Mouse (Mus musculus) MEL (cell line): Measurements from ENCODE around the gene Enc1.

Experiments
- CHD2 ChIP-seq: IDR thresholded peaks from 2 replicates; pipeline ENCODE4 v1.6.1; 2011; ENCODE audit warnings: low read length, improper control_type of control experiment
- CTCF ChIP-seq, 3 experiments: IDR thresholded peaks in 2 of 3; conservative IDR thresholded peaks in 1 of 3; 2 replicates each; pipeline ENCODE4 v1.5.1; 2011 to 2012; ENCODE audit warnings: low read length in 3 of 3, low read depth in 2 of 3, mild to moderate bottlenecking in 2 of 3, improper control_type of control experiment in 1 of 3, inconsistent platforms in 1 of 3, mixed read lengths in 1 of 3, moderate library complexity in 1 of 3; ENCODE audit not compliant: control insufficient read depth in 1 of 3, insufficient read depth in 1 of 3, poor library complexity in 1 of 3, severe bottlenecking in 1 of 3
- EP300 ChIP-seq, 2 experiments: IDR thresholded peaks; 2 replicates each; pipeline ENCODE4 v1.6.1; 2011; ENCODE audit warnings: improper control_type of control experiment in 2 of 2, low read length in 2 of 2, low read depth in 1 of 2, mild to moderate bottlenecking in 1 of 2
- ETS1 ChIP-seq: IDR thresholded peaks from 2 replicates; pipeline ENCODE4 v1.6.1; 2012; ENCODE audit warnings: low read depth, mild to moderate bottlenecking, inconsistent platforms, low read length, improper control_type of control experiment, moderate library complexity
- GATA1 ChIP-seq: IDR thresholded peaks from 2 replicates; pipeline ENCODE4 v1.6.1; 2011; ENCODE audit warnings: low read depth, low read length, improper control_type of control experiment
- JUND ChIP-seq: IDR thresholded peaks from 2 replicates; pipeline ENCODE4 v1.6.1; 2011; ENCODE audit warnings: low read depth, mild to moderate bottlenecking, improper control_type of control experiment, low read length
- NELFE ChIP-seq: IDR thresholded peaks from 2 replicates; pipeline ENCODE4 v1.6.1; 2011; ENCODE audit warnings: low read depth, low read length, improper control_type of control experiment
- POLR2A ChIP-seq, 2 experiments: IDR thresholded peaks; 2 replicates each; pipeline ENCODE4 v1.6.1; 2011 to 2012; ENCODE audit warnings: low read length in 2 of 2, mild to moderate bottlenecking in 2 of 2, control low read depth in 1 of 2, improper control_type of control experiment in 1 of 2, low read depth in 1 of 2, moderate library complexity in 1 of 2; ENCODE audit not compliant: control insufficient read depth in 1 of 2, insufficient read depth in 1 of 2, poor library complexity in 1 of 2
- SIN3A ChIP-seq: IDR thresholded peaks from 2 replicates; pipeline ENCODE4 v1.6.1; 2012; ENCODE audit warnings: low read length, improper control_type of control experiment, inconsistent platforms

GRCm38 (mm10) chr13:97249507-97250078 is 8.7 kb downstream of the Enc1 start:
- no peak for TF ChIP-seq JUND
- TF ChIP-seq SIN3A: no peak
- no peak for TF ChIP-seq GATA1
- no peak for TF ChIP-seq CTCF (IDR thresholded peaks at IDR 0.05 in 2 of 3, conservative IDR thresholded peaks at IDR 0.05 in 1 of 3; ENCODE audit: control insufficient read depth in 1 of 3, insufficient read depth in 1 of 3, low read depth in 2 of 3, low read length in 3 of 3, poor library complexity in 1 of 3, severe bottlenecking in 1 of 3)
- no peak for TF ChIP-seq CHD2
- TF ChIP-seq POLR2A (IDR thresholded peaks at IDR 0.05; ENCODE audit: control insufficient read depth in 1 of 2, insufficient read depth in 1 of 2, low read depth in 1 of 2, low read length in 2 of 2, poor library complexity in 1 of 2): no peak
- TF ChIP-seq NELFE: no peak
- TF ChIP-seq EP300 (IDR thresholded peaks at IDR 0.05; ENCODE audit: low read depth in 1 of 2, low read length in 2 of 2): no peak
- TF ChIP-seq ETS1: no peak
